Mouse (Mus musculus): ENCODE data around the gene Plac1. TPM values are rescaled to one million over a fixed set of nuclear protein-coding genes. Genes with fewer than 3 reads are reported as not detected.

Plac1 gene
- polyA plus RNA-seq, 1 experiment from 2014 or later, result not detected

- 69% methylated on average over 1 of the region's 2 CpGs for WGBS
- no peak for ATAC-seq
- no peak overlapping the region for H3K9ac ChIP-seq (replicated peaks; ENCODE audit: low read depth, low read length)
These were observed 102.8 kb downstream of the Plac1 start for GRCm38 (mm10) chrX:53137066-53137465.

GRCm38 (mm10) chrX:53129501-53129900 lies 110.4 kb downstream of the Plac1 start:
- Histone ChIP-seq H3K9ac (replicated peaks; ENCODE audit: low read depth, low read length) (no peak overlapping the region), H3K9me3 (ENCODE audit: control insufficient read depth, low read length) (no peaks in the 10 kb centered on the region), H3K4me1 (replicated peaks; ENCODE audit: control insufficient read depth, insufficient read depth, low read length) (no peaks in the 10 kb centered on the region), H3K4me3 (replicated peaks; ENCODE audit: low read length) (no peak overlapping the region), H3K4me2 (ENCODE audit: low read length) (no peak overlapping the region), H3K27me3 (replicated peaks; ENCODE audit: control insufficient read depth, insufficient read depth, low read length) (no peaks in the 10 kb centered on the region), H3K27ac (ENCODE audit: low read length) (no peak overlapping the region), H3K36me3 (ENCODE audit: control insufficient read depth, insufficient read depth) (no peaks in the 10 kb centered on the region)
- 60% methylated on average over 2 of the region's 2 CpGs for WGBS
- ATAC-seq, result no peak

More at GRCm38 (mm10) chrX:53137066-53137465, 102.8 kb downstream of the Plac1 start:
- Histone ChIP-seq H3K9me3 (ENCODE audit: control insufficient read depth, low read length) (no peaks in the 10 kb centered on the region), H3K27me3 (replicated peaks; ENCODE audit: control insufficient read depth, insufficient read depth, low read length) (no peaks in the 10 kb centered on the region), H3K4me1 (replicated peaks; ENCODE audit: control insufficient read depth, insufficient read depth, low read length) (no peaks in the 10 kb centered on the region), H3K27ac (ENCODE audit: low read length) (no peak overlapping the region), H3K4me2 (ENCODE audit: low read length) (no peak overlapping the region), H3K36me3 (ENCODE audit: control insufficient read depth, insufficient read depth) (no peaks in the 10 kb centered on the region), H3K4me3 (replicated peaks; ENCODE audit: low read length) (no peak overlapping the region)

GRCm38 (mm10) chrX:53126492-53127033 lies 113.3 kb downstream of the Plac1 start:
- no peak overlapping the region for H3K4me3 ChIP-seq (replicated peaks; ENCODE audit: low read length)
- H3K27me3 ChIP-seq (replicated peaks; ENCODE audit: control insufficient read depth, insufficient read depth, low read length), result no peaks in the 10 kb centered on the region
- H3K4me1 ChIP-seq (replicated peaks; ENCODE audit: control insufficient read depth, insufficient read depth, low read length), result no peaks in the 10 kb centered on the region
- H3K4me2 ChIP-seq (ENCODE audit: low read length), result no peak overlapping the region
- H3K9ac ChIP-seq (replicated peaks; ENCODE audit: low read depth, low read length), result no peak overlapping the region
- ATAC-seq, result no peak
- H3K36me3 ChIP-seq (ENCODE audit: control insufficient read depth, insufficient read depth), result no peaks in the 10 kb centered on the region
- H3K9me3 ChIP-seq (ENCODE audit: control insufficient read depth, low read length), result no peaks in the 10 kb centered on the region
- 82% methylated on average over 6 of the region's 6 CpGs for WGBS
- H3K27ac ChIP-seq (ENCODE audit: low read length), result no peak overlapping the region

- Histone ChIP-seq H3K27me3 (replicated peaks; ENCODE audit: control insufficient read depth, insufficient read depth, low read length) (no peaks in the 10 kb centered on the region), H3K4me1 (replicated peaks; ENCODE audit: control insufficient read depth, insufficient read depth, low read length) (no peaks in the 10 kb centered on the region), H3K4me2 (ENCODE audit: low read length) (no peak overlapping the region), H3K4me3 (replicated peaks; ENCODE audit: low read length) (no peak overlapping the region), H3K27ac (ENCODE audit: low read length) (no peak overlapping the region), H3K36me3 (ENCODE audit: control insufficient read depth, insufficient read depth) (no peaks in the 10 kb centered on the region), H3K9ac (replicated peaks; ENCODE audit: low read depth, low read length) (no peak overlapping the region), H3K9me3 (ENCODE audit: control insufficient read depth, low read length) (no peaks in the 10 kb centered on the region)
- 35% methylated on average over 3 of the region's 3 CpGs for WGBS
- ATAC-seq, result peak; percentile 64; the same call in 1 of the 2 replicates
These were observed 114.0 kb downstream of the Plac1 start for GRCm38 (mm10) chrX:53125838-53126467.

- WGBS, result 76% methylated on average over 1 of the region's 1 CpGs
- no peak for ATAC-seq
- Histone ChIP-seq H3K27ac (ENCODE audit: low read length) (no peak overlapping the region), H3K4me1 (replicated peaks; ENCODE audit: control insufficient read depth, insufficient read depth, low read length) (no peaks in the 10 kb centered on the region; the same call in 1 of the 2 replicates), H3K36me3 (ENCODE audit: control insufficient read depth, insufficient read depth) (no peaks in the 10 kb centered on the region), H3K9me3 (ENCODE audit: control insufficient read depth, low read length) (no peaks in the 10 kb centered on the region), H3K4me2 (ENCODE audit: low read length) (no peak overlapping the region), H3K4me3 (replicated peaks; ENCODE audit: low read length) (no peak overlapping the region), H3K9ac (replicated peaks; ENCODE audit: low read depth, low read length) (no peak overlapping the region), H3K27me3 (replicated peaks; ENCODE audit: control insufficient read depth, insufficient read depth, low read length) (no peaks in the 10 kb centered on the region)
These were observed 116.3 kb downstream of the Plac1 start for GRCm38 (mm10) chrX:53123562-53123961.

GRCm38 (mm10) chrX:53118631-53119030 lies 121.3 kb downstream of the Plac1 start:
- H3K4me1 ChIP-seq (replicated peaks; ENCODE audit: control insufficient read depth, insufficient read depth, low read length), result no peaks in the 10 kb centered on the region; the same call in 1 of the 2 replicates

GRCm38 (mm10) chrX:53118019-53118418 lies 121.9 kb downstream of the Plac1 start:
- Histone ChIP-seq H3K27me3 (replicated peaks; ENCODE audit: control insufficient read depth, insufficient read depth, low read length) (no peaks in the 10 kb centered on the region), H3K9me3 (ENCODE audit: control insufficient read depth, low read length) (no peaks in the 10 kb centered on the region), H3K4me1 (replicated peaks; ENCODE audit: control insufficient read depth, insufficient read depth, low read length) (no peaks in the 10 kb centered on the region; the same call in 1 of the 2 replicates), H3K36me3 (ENCODE audit: control insufficient read depth, insufficient read depth) (no peaks in the 10 kb centered on the region), H3K4me3 (replicated peaks; ENCODE audit: low read length) (no peak overlapping the region), H3K9ac (replicated peaks; ENCODE audit: low read depth, low read length) (no peak overlapping the region), H3K27ac (ENCODE audit: low read length) (no peak overlapping the region), H3K4me2 (ENCODE audit: low read length) (no peak overlapping the region)
- no peak for ATAC-seq

More at GRCm38 (mm10) chrX:53118631-53119030, 121.3 kb downstream of the Plac1 start:
- Histone ChIP-seq H3K9ac (replicated peaks; ENCODE audit: low read depth, low read length) (no peak overlapping the region), H3K9me3 (ENCODE audit: control insufficient read depth, low read length) (no peaks in the 10 kb centered on the region), H3K4me3 (replicated peaks; ENCODE audit: low read length) (no peak overlapping the region), H3K4me2 (ENCODE audit: low read length) (no peak overlapping the region), H3K27me3 (replicated peaks; ENCODE audit: control insufficient read depth, insufficient read depth, low read length) (no peaks in the 10 kb centered on the region), H3K27ac (ENCODE audit: low read length) (no peak overlapping the region), H3K36me3 (ENCODE audit: control insufficient read depth, insufficient read depth) (no peaks in the 10 kb centered on the region)
- 40% methylated on average over 6 of the region's 6 CpGs for WGBS
- peak; percentile 20; the same call in 1 of the 2 replicates for ATAC-seq

- no peak overlapping the region for H3K9ac ChIP-seq (replicated peaks; ENCODE audit: low read depth, low read length)
- WGBS, result 81% methylated on average over 7 of the region's 7 CpGs
- no peak overlapping the region for H3K4me3 ChIP-seq (replicated peaks; ENCODE audit: low read length)
- H3K27ac ChIP-seq (ENCODE audit: low read length), result no peak overlapping the region
- H3K9me3 ChIP-seq (ENCODE audit: control insufficient read depth, low read length), result no peaks in the 10 kb centered on the region
- H3K4me1 ChIP-seq (replicated peaks; ENCODE audit: control insufficient read depth, insufficient read depth, low read length), result no peaks in the 10 kb centered on the region; the same call in 1 of the 2 replicates
- no peak for ATAC-seq
- H3K36me3 ChIP-seq (ENCODE audit: control insufficient read depth, insufficient read depth), result no peaks in the 10 kb centered on the region
- H3K4me2 ChIP-seq (ENCODE audit: low read length), result no peak overlapping the region
- no peaks in the 10 kb centered on the region for H3K27me3 ChIP-seq (replicated peaks; ENCODE audit: control insufficient read depth, insufficient read depth, low read length)
These were observed 124.9 kb downstream of the Plac1 start for GRCm38 (mm10) chrX:53114994-53115393.

- WGBS, result 94% methylated on average over 4 of the region's 4 CpGs
These were observed 129.8 kb downstream of the Plac1 start for GRCm38 (mm10) chrX:53110142-53110541.

More at GRCm38 (mm10) chrX:53110142-53110541, 129.8 kb downstream of the Plac1 start:
- H3K27ac ChIP-seq (ENCODE audit: low read length), result no peak overlapping the region
- H3K4me1 ChIP-seq (replicated peaks; ENCODE audit: control insufficient read depth, insufficient read depth, low read length), result no peaks in the 10 kb centered on the region
- H3K27me3 ChIP-seq (replicated peaks; ENCODE audit: control insufficient read depth, insufficient read depth, low read length), result no peaks in the 10 kb centered on the region
- H3K36me3 ChIP-seq (ENCODE audit: control insufficient read depth, insufficient read depth), result no peaks in the 10 kb centered on the region
- no peaks in the 10 kb centered on the region for H3K9me3 ChIP-seq (ENCODE audit: control insufficient read depth, low read length)
- no peak overlapping the region for H3K4me2 ChIP-seq (ENCODE audit: low read length)
- no peak overlapping the region for H3K9ac ChIP-seq (replicated peaks; ENCODE audit: low read depth, low read length)
- no peak overlapping the region for H3K4me3 ChIP-seq (replicated peaks; ENCODE audit: low read length)
- ATAC-seq, result no peak

Data from forebrain, embryonic 16.5 days (tissue).